Mouse (Mus musculus): ENCODE results near the gene Gm43191.

Gene Gm43191

DNA sequence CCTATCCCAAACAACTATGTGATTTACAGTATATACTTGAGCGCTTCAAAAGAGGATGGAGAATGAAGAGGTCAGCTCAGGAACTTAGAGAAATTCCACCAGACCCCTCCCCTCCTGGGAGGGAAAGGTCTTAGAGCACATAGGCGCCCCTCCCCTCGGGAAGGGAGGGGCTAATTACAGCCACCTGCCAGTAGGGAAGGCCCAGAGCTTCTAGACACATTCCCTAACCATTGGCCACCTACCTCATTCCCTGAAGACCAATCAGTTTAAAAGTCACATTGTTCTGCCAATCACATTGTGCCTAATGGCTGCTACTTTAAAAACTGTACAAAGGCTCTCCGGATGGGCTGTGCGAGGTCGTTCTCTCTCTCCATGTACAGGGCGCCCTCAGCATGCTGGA lies 58.4 kb downstream of the Gm43191 start:
- no peak for DNase-seq (ENCODE audit: extremely low read depth, low read depth)

DNA sequence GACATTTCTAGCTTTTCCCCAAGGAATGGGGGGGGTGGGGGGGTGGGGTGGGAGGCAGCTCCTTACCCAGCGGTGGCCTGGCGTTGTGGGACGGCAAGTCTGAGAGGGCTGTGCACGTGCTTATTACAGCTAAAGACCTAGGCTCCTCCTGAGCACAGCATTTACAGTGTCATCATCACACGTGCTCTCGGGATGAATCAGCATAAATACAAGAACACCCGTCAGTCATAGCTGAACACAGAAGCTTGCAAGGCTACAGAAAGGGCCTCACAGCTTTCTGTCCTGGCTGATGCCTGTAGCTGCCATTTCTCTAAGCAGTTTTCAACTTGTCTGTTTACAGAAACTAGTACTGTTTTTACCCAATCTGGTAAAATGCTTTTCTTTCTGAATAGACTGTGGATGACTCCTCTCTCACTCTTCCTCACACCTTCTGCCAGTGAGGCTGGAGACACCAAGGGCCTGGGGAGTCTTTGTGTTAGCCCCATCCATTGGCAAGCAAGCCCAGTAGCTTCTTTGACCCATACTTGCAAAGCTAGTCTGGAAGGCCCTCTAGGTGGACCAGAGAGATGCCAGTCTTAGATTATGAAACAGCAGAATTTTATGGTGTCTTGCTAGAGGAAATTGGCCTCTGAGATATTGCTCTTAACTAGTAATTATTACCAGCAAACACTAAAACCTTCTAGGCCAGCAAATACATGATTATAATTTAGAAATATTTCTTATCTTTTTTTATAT lies 60.3 kb downstream of the Gm43191 start:
- DNase-seq (ENCODE audit: extremely low read depth, low read depth), result peak; percentile 16

GRCm38 (mm10) chr3:116618855-116619254 lies 62.2 kb downstream of the Gm43191 start:
- DNase-seq (ENCODE audit: extremely low read depth, low read depth), result no peak

- DNase-seq (ENCODE audit: extremely low read depth, low read depth), result no peak
Observed at GRCm38 (mm10) chr3:116615318-116616068, 65.6 kb downstream of the Gm43191 start.

- no peak for DNase-seq (ENCODE audit: extremely low read depth, low read depth)
Observed at GRCm38 (mm10) chr3:116614295-116614892, 66.7 kb downstream of the Gm43191 start, which contains the start of gene Trmt13. Gene Trmt13, minus strand, starts transcription at chr3:116614587.

DNA sequence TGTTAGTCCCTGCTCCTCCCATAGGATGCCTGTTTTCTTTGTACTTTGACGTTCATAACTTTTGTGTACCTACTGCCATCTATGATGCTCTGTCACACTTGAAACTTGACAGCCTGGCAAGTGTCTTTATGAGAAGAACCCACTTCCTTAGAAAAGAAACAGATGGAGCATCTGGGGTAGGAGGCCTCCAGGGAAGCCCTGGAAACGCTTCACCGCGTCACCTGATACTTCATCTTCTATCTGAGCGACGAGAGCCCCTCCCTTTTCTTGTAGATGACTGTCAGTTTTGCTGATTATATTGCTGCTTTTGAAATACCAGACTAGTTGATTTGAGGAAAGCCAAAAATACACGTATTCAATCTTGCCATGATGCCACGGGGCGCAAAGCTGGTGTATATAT lies 76.5 kb downstream of the Gm43191 start:
- no peak for DNase-seq (ENCODE audit: extremely low read depth, low read depth)

DNA sequence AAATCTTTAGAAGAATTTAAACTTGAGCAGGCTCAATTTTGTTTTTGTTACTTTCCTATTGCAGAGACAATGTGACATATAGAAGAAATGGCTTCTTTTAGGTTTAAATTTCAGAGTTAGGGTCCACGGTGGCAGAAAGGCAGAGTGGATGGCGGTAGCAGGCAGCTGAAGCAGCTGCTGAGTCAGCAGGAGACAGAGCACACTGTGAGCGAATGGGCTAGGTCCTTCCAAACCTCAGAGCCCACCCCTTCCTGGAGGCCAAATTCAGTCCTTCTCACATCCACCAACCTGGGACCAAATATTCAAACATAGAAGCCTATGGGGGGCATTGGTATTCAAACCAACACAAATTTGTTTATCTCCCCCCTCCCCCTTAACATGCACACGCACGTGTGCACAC lies 79.3 kb downstream of the Gm43191 start:
- DNase-seq (ENCODE audit: extremely low read depth, low read depth), result no peak

DNA sequence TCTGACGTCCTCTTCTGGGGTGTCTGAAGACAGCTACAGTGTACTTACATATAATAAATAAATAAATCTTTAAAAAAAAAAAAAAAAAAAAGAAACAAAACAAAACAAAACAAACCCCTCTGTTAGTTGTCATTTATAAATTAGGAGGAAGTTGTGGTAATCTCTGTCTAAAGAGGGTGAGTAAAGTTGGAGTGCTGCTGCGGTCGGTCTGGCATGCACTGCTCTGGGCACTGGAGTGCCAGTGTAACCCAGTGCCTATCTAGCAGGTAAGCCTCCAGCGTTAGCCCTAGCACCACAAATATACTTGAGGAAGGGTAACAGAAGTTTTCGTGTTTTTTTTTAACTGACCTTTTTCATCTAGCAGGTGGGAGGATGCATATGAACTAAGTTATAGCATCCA lies 80.1 kb downstream of the Gm43191 start:
- DNase-seq (ENCODE audit: extremely low read depth, low read depth), result no peak

- no peak for DNase-seq (ENCODE audit: extremely low read depth, low read depth)
Observed at GRCm38 (mm10) chr3:116599705-116600104, 81.4 kb downstream of the Gm43191 start.

- DNase-seq (ENCODE audit: extremely low read depth, low read depth), result no peak
Observed at GRCm38 (mm10) chr3:116595603-116595991, 85.5 kb downstream of the Gm43191 start.

DNA sequence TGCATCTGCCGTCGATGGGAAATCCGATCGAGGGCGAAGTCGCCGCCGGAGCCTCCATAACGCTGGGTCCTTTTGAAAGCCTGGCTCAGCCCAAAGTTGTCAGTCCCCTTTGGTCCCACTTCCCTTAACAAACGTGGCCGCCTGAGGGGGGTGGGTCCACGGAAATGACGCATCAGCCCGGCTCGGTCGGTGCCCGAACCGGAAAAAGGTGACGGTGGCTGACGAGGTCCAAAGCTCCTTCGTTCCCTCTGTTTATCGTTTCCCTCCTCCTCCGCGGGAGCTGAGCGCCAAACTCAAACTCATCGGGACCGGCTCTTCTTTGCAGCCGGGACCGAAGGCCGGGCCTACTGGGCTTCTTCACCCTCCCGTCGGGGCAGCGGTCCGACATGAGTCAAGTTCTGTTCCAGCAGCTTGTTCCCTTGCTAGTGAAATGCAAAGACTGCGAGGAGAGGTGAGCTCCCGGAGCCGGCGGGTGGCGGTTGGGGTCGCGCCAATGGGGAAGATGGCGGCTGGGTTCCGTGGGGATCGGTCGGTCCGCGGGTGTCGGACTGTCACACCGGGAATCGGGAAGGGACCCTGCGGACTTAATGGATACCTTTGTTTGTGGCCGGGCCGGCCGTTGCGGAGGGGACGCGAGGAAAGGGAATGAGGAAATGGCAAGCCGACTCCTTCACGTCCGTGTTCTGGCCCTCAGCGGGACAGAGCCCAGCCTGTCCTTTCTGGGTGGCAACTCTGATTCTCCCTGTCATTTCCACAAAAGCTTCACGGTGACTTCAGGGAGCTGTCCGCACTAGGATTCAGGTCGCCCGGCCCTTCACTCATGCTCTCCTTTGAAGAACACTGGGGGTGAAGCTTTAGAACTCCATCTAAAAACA lies 86.1 kb downstream of the Gm43191 start, which contains the start of gene Sass6:
Gene Sass6 (plus strand): TSS at position 255 of the 875 bp plus-strand sequence.
- DNase-seq (ENCODE audit: extremely low read depth, low read depth), result peak; percentile 96

DNA sequence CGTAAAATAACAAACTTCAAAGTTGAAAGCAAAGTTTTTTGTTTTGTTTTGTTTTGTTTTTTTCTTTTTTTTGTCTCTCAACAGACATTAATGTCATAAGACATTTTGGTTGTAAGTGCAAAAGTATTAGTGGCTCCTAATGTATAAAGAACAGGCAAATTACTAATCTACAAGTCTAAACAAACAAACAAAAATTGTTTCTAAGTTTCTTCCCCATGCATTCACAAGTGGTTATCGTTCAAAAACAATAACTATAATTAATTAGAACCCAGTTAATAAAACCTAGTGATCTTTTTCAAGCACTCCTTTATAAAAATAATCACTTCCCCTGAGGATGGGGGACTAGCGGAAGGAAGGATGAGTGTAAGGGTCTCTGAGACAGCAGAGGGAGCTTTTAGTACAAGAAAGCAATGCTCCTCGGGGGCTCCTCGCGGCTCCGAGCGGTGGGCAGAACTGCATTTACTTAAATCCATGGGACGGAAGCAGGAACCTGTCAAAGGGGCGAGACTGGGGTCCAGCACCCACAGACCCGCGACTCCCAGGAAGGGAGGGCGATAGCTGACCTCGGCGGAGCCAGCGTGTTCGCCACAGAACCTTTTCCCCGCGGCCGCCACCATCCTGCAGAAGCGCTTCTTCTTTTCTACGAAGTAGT lies 86.9 kb downstream of the Gm43191 start:
- peak; percentile 70 for DNase-seq (ENCODE audit: extremely low read depth, low read depth)

Measured in MEL-GATA-1-ER (cell line).